Comparison of ENCODE assay signal across 8 mouse cellular contexts in the genomic region with DNA sequence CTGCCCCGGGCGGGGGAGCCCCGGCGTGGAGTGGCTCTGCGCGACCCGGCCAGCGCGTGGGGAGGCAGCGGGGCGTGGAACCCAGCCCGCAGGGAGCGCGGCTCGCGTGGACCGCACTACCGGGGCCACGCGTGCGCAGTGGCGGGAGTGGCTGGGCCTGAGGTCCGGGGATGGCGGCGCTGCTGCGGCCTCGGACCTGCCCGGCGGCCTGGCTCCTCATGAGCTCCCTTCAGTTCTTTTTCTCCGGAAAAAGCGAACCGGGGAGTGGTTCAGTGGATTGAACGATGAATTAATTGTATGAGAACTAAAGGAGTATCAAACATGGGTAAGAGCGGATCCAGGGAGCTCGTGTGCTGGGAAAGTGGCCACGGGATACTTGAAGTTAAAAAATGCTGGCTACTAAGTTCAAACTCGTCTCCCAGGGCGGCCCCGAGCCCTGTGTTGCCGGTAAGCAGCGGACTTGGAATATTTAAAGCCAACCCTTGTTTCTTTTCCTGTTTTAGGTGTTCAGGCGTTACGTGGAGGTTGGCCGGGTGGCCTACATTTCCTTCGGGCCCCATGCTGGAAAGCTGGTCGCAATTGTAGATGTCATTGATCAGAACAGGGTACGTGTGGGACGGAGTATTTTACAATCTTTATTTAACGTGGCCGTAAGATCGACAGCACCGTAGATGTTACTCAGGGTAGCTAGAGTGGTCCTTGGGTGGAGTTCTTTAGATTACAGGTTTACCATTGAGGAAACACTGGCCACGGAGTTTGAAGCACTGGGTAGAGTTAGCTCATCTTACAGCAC. TPM values are rescaled to one million over a fixed set of nuclear protein-coding genes. Genes with fewer than 3 reads are reported as not detected.
DNase-seq lines count a peak whose midpoint lies in the region; ATAC-seq and TF ChIP-seq lines count a peak whose summit lies in the region.

No protein-coding gene starts in this region.

- H3K27me3 ChIP-seq in hindbrain, embryonic 12.5 days, result no peaks in the 10 kb centered on the region
- H3K27me3 ChIP-seq in midbrain, embryonic 11.5 days (ENCODE audit: control insufficient read depth, insufficient read depth, low read length), result no peaks in the 10 kb centered on the region

- under 1% methylated on average over 53 of the region's 53 CpGs for WGBS in bone marrow, adult 2 months
- WGBS in hindbrain, embryonic 12.5 days, result 1% methylated on average over 53 of the region's 53 CpGs
- WGBS in midbrain, embryonic 11.5 days, result 2% methylated on average over 53 of the region's 53 CpGs

- DNase-seq in kidney, adult 11 months, result peak; percentile 23
- no peak for DNase-seq in kidney, adult 18-20 months
- peak; percentile 96 for DNase-seq in midbrain, embryonic 11.5 days (ENCODE audit: low spot score, missing footprints)
- no peak for DNase-seq in adrenal gland, adult 8-10 months
- DNase-seq in adrenal gland, adult (ENCODE audit: inconsistent age in 2 of 2, low spot score in 1 of 2), result no peak

- TF ChIP-seq POLR2A in bone marrow, adult 2 months (IDR thresholded peaks at IDR 0.05; ENCODE audit: borderline replicate concordance, control insufficient read depth, low read depth, low read length), result no peak

- peak overlapping the region; percentile 81 for H3K4me3 ChIP-seq in bone marrow, adult 2 months (replicated peaks; ENCODE audit: control insufficient read depth, low read depth, low read length)
- peak overlapping the region; percentile 84 for H3K4me3 ChIP-seq in hindbrain, embryonic 12.5 days
- peak overlapping the region; percentile 82 for H3K4me3 ChIP-seq in midbrain, embryonic 11.5 days (ENCODE audit: low read depth, low read length)

- no peaks in the 10 kb centered on the region for H3K9me3 ChIP-seq in hindbrain, embryonic 12.5 days (replicated peaks)
- no peaks in the 10 kb centered on the region for H3K9me3 ChIP-seq in midbrain, embryonic 11.5 days (ENCODE audit: control insufficient read depth, low read length)

- no peak for TF ChIP-seq CTCF in bone marrow, adult 2 months (IDR thresholded peaks at IDR 0.05; ENCODE audit: control insufficient read depth, insufficient read depth, low read length)

- H3K4me2 ChIP-seq in hindbrain, embryonic 12.5 days (replicated peaks), result peak overlapping the region; percentile 87
- peak overlapping the region; percentile 90 for H3K4me2 ChIP-seq in midbrain, embryonic 11.5 days

- H3K36me3 ChIP-seq in hindbrain, embryonic 12.5 days, result peaks cover 38% of the 10 kb centered on the region
- H3K36me3 ChIP-seq in midbrain, embryonic 11.5 days (ENCODE audit: control insufficient read depth, insufficient read depth, low read length), result peaks cover 31% of the 10 kb centered on the region

- ATAC-seq in hindbrain, embryonic 12.5 days (ENCODE audit: low FRiP score), result peak; percentile 79
- peak; percentile 80 for ATAC-seq in midbrain, embryonic 11.5 days (ENCODE audit: low FRiP score)
- ATAC-seq in megakaryocyte-erythroid progenitor cell, adult 5-6 weeks (replicated peaks; ENCODE audit: low FRiP score, low TSS enrichment, poor library complexity, severe bottlenecking), result no peak

- H3K4me1 ChIP-seq in bone marrow, adult 2 months (ENCODE audit: control insufficient read depth, insufficient read depth, low read length), result peaks cover 3% of the 10 kb centered on the region
- H3K4me1 ChIP-seq in hindbrain, embryonic 12.5 days, result peaks cover 18% of the 10 kb centered on the region
- H3K4me1 ChIP-seq in midbrain, embryonic 11.5 days (ENCODE audit: control insufficient read depth, insufficient read depth, low read length), result peaks cover 10% of the 10 kb centered on the region

- H3K27ac ChIP-seq in bone marrow, adult 2 months (ENCODE audit: control insufficient read depth, insufficient read depth, low read depth, low read length, poor library complexity), result peak overlapping the region; percentile 80
- H3K27ac ChIP-seq in hindbrain, embryonic 12.5 days, result peak overlapping the region; percentile 78
- peak overlapping the region; percentile 17; the same call in 1 of the 2 replicates for H3K27ac ChIP-seq in midbrain, embryonic 11.5 days (ENCODE audit: low read depth, low read length)

- peak overlapping the region; percentile 91 for H3K9ac ChIP-seq in hindbrain, embryonic 12.5 days
- peak overlapping the region; percentile 93 for H3K9ac ChIP-seq in midbrain, embryonic 11.5 days (ENCODE audit: low read length)

RNA-seq across cellular contexts. Expression of a gene that starts 0.5 kb away (rescaled TPM):
- polyA plus RNA-seq in bone marrow, adult 2 months (2011; ENCODE audit: insufficient read depth, insufficient read length, low replicate concordance, missing spikeins), result 844 and 1,026 TPM in 2 replicates
- polyA plus RNA-seq in hindbrain, embryonic 12.5 days (2016; fragmentation: Nextera tagmentation; extraction: Ambion mirVana), result 564 and 574 TPM in 2 replicates
- 871 and 903 TPM in 2 replicates for polyA plus RNA-seq in midbrain, embryonic 11.5 days (2014; fragmentation: Nextera tagmentation; extraction: Ambion mirVana)
- total RNA-seq in megakaryocyte-erythroid progenitor cell, adult 5-6 weeks (2014; fragmentation: Nextera tagmentation), result 2,590 and 2,648 TPM in 2 replicates
- total RNA-seq in megakaryocyte-erythroid progenitor cell, adult 5-6 weeks (2017), result 3,531 and 3,679 TPM in 2 replicates
- 100 to 1,000 TPM; 496 to 577 (median 521) TPM for total RNA-seq in adrenal gland, adult 8-10 months (2022)

RNA-seq across cellular contexts. Expression of a gene that starts 32.2 kb away (rescaled TPM):
- 0.56 TPM in 1 of 2 replicates, not detected in the other for polyA plus RNA-seq in bone marrow, adult 2 months (2011; ENCODE audit: insufficient read depth, insufficient read length, low replicate concordance, missing spikeins)
- 1.1 and 1.3 TPM in 2 replicates for polyA plus RNA-seq in hindbrain, embryonic 12.5 days (2016; fragmentation: Nextera tagmentation; extraction: Ambion mirVana)
- 0.21 and 0.25 TPM in 2 replicates for polyA plus RNA-seq in midbrain, embryonic 11.5 days (2014; fragmentation: Nextera tagmentation; extraction: Ambion mirVana)
- total RNA-seq in megakaryocyte-erythroid progenitor cell, adult 5-6 weeks (2014; fragmentation: Nextera tagmentation), result not detected in 2 replicates
- total RNA-seq in megakaryocyte-erythroid progenitor cell, adult 5-6 weeks (2017), result 0.27 TPM in 1 of 2 replicates, not detected in the other
- total RNA-seq in adrenal gland, adult 8-10 months (2022), result 1 to 10 TPM in 2 of 4 experiments, under 1 TPM in 2; 0.15 to 4.7 (median 1.6) TPM

Comparison
In these comparisons a context has a peak if more than half of its experiments do, and no peak if none do; other contexts are left out.
1. DNase-seq: peak in kidney, adult 11 months (single experiment) and midbrain, embryonic 11.5 days (single experiment); none in kidney, adult 18-20 months (single experiment), adrenal gland, adult 8-10 months (single experiment) and adrenal gland, adult (0 of 2).
2. H3K27ac ChIP-seq: peak in every context shown above with its lines; median percentile 80 in bone marrow, adult 2 months; 78 in hindbrain, embryonic 12.5 days; 17 in midbrain, embryonic 11.5 days.
3. Peak in every context shown above with its lines, with median percentiles within 50 percentile points of each other: H3K4me3 ChIP-seq.